ENCODE assay signal across 14 mouse cellular contexts in genomic region chr13:95843411-95844026, GRCm38 (mm10). TPM values are rescaled to one million over a fixed set of nuclear protein-coding genes. Genes with fewer than 3 reads are reported as not detected.
DNase-seq lines count a peak whose midpoint lies in the region; ATAC-seq and TF ChIP-seq lines count a peak whose summit lies in the region.
"Had no signal": no experiment of that assay in that cellular context is flagged by ENCODE, and none has a peak within 500 bp of the region (broad histone marks: within the 10 kb centered on the region; RNA-seq: fewer than 3 reads in every experiment).

No protein-coding gene starts in this region.

- H3K9ac ChIP-seq in kidney, embryonic 15.5 days: no peak overlapping the region
- no peak overlapping the region for H3K9ac ChIP-seq in lung, postnatal 0 days (replicated peaks; ENCODE audit: low read depth)
- H3K9ac ChIP-seq in heart, embryonic 12.5 days: no peak overlapping the region
- H3K9ac ChIP-seq in midbrain, embryonic 16.5 days (ENCODE audit: low read depth, low read length): no peak overlapping the region
- H3K9ac ChIP-seq: liver, postnatal 0 days; neural tube, embryonic 15.5 days had no signal

- TF ChIP-seq EP300 in lung, postnatal 0 days (IDR thresholded peaks at IDR 0.05): no peak

- no peak for TF ChIP-seq CTCF in C2C12 (IDR thresholded peaks at IDR 0.05; ENCODE audit: control insufficient read depth, insufficient read depth, insufficient read length)
- TF ChIP-seq CTCF in lung, postnatal 0 days (IDR thresholded peaks at IDR 0.05): no peak

- H3K27ac ChIP-seq in kidney, embryonic 15.5 days: no peak overlapping the region
- no peak overlapping the region for H3K27ac ChIP-seq in lung, postnatal 0 days (ENCODE audit: low read length)
- H3K27ac ChIP-seq in heart, embryonic 12.5 days (ENCODE audit: poor library complexity, severe bottlenecking): no peak overlapping the region
- H3K27ac ChIP-seq in midbrain, embryonic 16.5 days (ENCODE audit: low read length): no peak overlapping the region
- H3K27ac ChIP-seq: neural tube, embryonic 15.5 days had no signal

- no peak overlapping the region for H3K4me3 ChIP-seq in kidney, embryonic 15.5 days (replicated peaks)
- no peak overlapping the region for H3K4me3 ChIP-seq in C2C12 (ENCODE audit: insufficient read depth, poor library complexity, severe bottlenecking)
- no peak overlapping the region for H3K4me3 ChIP-seq in lung, postnatal 0 days (ENCODE audit: low read depth, low read length)
- no peak overlapping the region for H3K4me3 ChIP-seq in heart, embryonic 12.5 days
- no peak overlapping the region for H3K4me3 ChIP-seq in midbrain, embryonic 16.5 days (ENCODE audit: low read depth, low read length)
- H3K4me3 ChIP-seq: neural tube, embryonic 15.5 days had no signal

- WGBS in kidney, embryonic 15.5 days: 90% methylated on average over 10 of the region's 10 CpGs
- WGBS in lung, postnatal 0 days: 77% methylated on average over 10 of the region's 10 CpGs
- 87% methylated on average over 10 of the region's 10 CpGs for WGBS in heart, embryonic 12.5 days
- WGBS in midbrain, embryonic 16.5 days: 92% methylated on average over 10 of the region's 10 CpGs

- no peaks in the 10 kb centered on the region for H3K27me3 ChIP-seq in kidney, embryonic 15.5 days
- H3K27me3 ChIP-seq in C2C12 (ENCODE audit: control insufficient read depth, insufficient read depth, insufficient read length): no peaks in the 10 kb centered on the region
- H3K27me3 ChIP-seq in lung, postnatal 0 days (replicated peaks; ENCODE audit: insufficient read depth, low read length): no peaks in the 10 kb centered on the region
- no peaks in the 10 kb centered on the region for H3K27me3 ChIP-seq in heart, embryonic 12.5 days (replicated peaks)
- no peaks in the 10 kb centered on the region for H3K27me3 ChIP-seq in midbrain, embryonic 16.5 days (ENCODE audit: control insufficient read depth, insufficient read depth, low read depth, low read length)
- H3K27me3 ChIP-seq: neural tube, embryonic 15.5 days had no signal

- H3ac ChIP-seq in C2C12 (ENCODE audit: control insufficient read depth, insufficient read length, low read depth): no peak overlapping the region

- H3K9me3 ChIP-seq in kidney, embryonic 15.5 days (replicated peaks): no peaks in the 10 kb centered on the region
- H3K9me3 ChIP-seq in lung, postnatal 0 days (ENCODE audit: low read length): no peaks in the 10 kb centered on the region
- no peaks in the 10 kb centered on the region for H3K9me3 ChIP-seq in heart, embryonic 12.5 days (replicated peaks)
- no peaks in the 10 kb centered on the region for H3K9me3 ChIP-seq in midbrain, embryonic 16.5 days (replicated peaks; ENCODE audit: control insufficient read depth, low read length, poor library complexity, severe bottlenecking)
- H3K9me3 ChIP-seq: neural tube, embryonic 15.5 days had no signal

- no peaks in the 10 kb centered on the region for H3K79me3 ChIP-seq in C2C12 (ENCODE audit: low read depth)

- DNase-seq in kidney, postnatal 14 days: peak; percentile 25
- peak; percentile 80 for DNase-seq in adrenal gland, adult 8-10 months
- DNase-seq in lung, postnatal 0 days (ENCODE audit: low spot score): peak; percentile 49
- DNase-seq: cerebellum, adult 11-12 months; heart, adult 18-20 months; liver, postnatal 0 days; midbrain, embryonic 14.5 days had no signal

- no peaks in the 10 kb centered on the region for H3K79me2 ChIP-seq in C2C12 (ENCODE audit: control insufficient read depth, insufficient read depth)

- no peaks in the 10 kb centered on the region for H3K36me3 ChIP-seq in kidney, embryonic 15.5 days
- H3K36me3 ChIP-seq in C2C12 (ENCODE audit: control insufficient read depth, insufficient read depth): no peaks in the 10 kb centered on the region
- no peaks in the 10 kb centered on the region for H3K36me3 ChIP-seq in lung, postnatal 0 days (ENCODE audit: insufficient read depth, low read length)
- H3K36me3 ChIP-seq in heart, embryonic 12.5 days: no peaks in the 10 kb centered on the region
- no peaks in the 10 kb centered on the region for H3K36me3 ChIP-seq in midbrain, embryonic 16.5 days (ENCODE audit: control insufficient read depth, insufficient read depth, low read length)
- H3K36me3 ChIP-seq: neural tube, embryonic 15.5 days had no signal

- ATAC-seq in kidney, embryonic 15.5 days (replicated peaks; ENCODE audit: low FRiP score): no peak
- peak; percentile 62 for ATAC-seq in lung, postnatal 0 days
- no peak for ATAC-seq in inflammation-experienced regulatory T-cells, adult 6 months
- ATAC-seq in heart, embryonic 12.5 days (ENCODE audit: insufficient number of reproducible peaks, low FRiP score): no peak
- no peak for ATAC-seq in midbrain, embryonic 16.5 days
- ATAC-seq: forebrain, embryonic 16.5 days; liver, postnatal 0 days had no signal

- no peaks in the 10 kb centered on the region for H3K4me1 ChIP-seq in kidney, embryonic 15.5 days
- no peaks in the 10 kb centered on the region for H3K4me1 ChIP-seq in lung, postnatal 0 days (ENCODE audit: insufficient read depth, low read depth, low read length)
- H3K4me1 ChIP-seq in heart, embryonic 12.5 days (replicated peaks): peaks cover 5% of the 10 kb centered on the region; the same call in 1 of the 2 replicates
- H3K4me1 ChIP-seq in midbrain, embryonic 16.5 days (ENCODE audit: control insufficient read depth, insufficient read depth, low read length): no peaks in the 10 kb centered on the region
- H3K4me1 ChIP-seq: neural tube, embryonic 15.5 days had no signal

- H3K4me2 ChIP-seq in kidney, embryonic 15.5 days: no peak overlapping the region
- no peak overlapping the region for H3K4me2 ChIP-seq in lung, postnatal 0 days (replicated peaks; ENCODE audit: low read depth, low read length)
- H3K4me2 ChIP-seq in heart, embryonic 12.5 days: no peak overlapping the region
- no peak overlapping the region for H3K4me2 ChIP-seq in midbrain, embryonic 16.5 days (ENCODE audit: low read length)
- H3K4me2 ChIP-seq: neural tube, embryonic 15.5 days had no signal

TF ChIP-seq in C2C12, 6 proteins besides CTCF, POLR2A, EP300 and RAD21:
- TF ChIP-seq CEBPB (IDR thresholded peaks at IDR 0.05; ENCODE audit: low read depth) (peak; percentile 84), USF1 (IDR thresholded peaks at IDR 0.05; ENCODE audit: low read depth) (no peak), MYOG (IDR thresholded peaks at IDR 0.05; ENCODE audit: control insufficient read depth, extremely low read depth, insufficient read length) (no peak)

RNA-seq across cellular contexts. Expression of gene Iqgap2, which starts 48.2 kb away (rescaled TPM):
- polyA plus RNA-seq in kidney, embryonic 15.5 days (2015; fragmentation: Nextera tagmentation; extraction: Ambion mirVana): 10.1 and 10.6 TPM in 2 replicates
- polyA plus RNA-seq in C2C12 (2012; fragmentation: generic; extraction: Trizol): 0.06 TPM
- total RNA-seq in adrenal gland, adult 8-10 months (2022): 100 to 1,000 TPM; 141 to 294 (median 213) TPM
- 2.7 and 3.4 TPM in 2 replicates for polyA plus RNA-seq in lung, postnatal 0 days (2015; fragmentation: Nextera tagmentation; extraction: Ambion mirVana)
- polyA plus RNA-seq in inflammation-experienced regulatory T-cells, adult 6 months (2017; shearing (Covaris generic)): 10 to 100 TPM; 12.7 to 20.0 (median 13.9) TPM
- polyA plus RNA-seq in heart, embryonic 12.5 days (2016; fragmentation: Nextera tagmentation; extraction: Ambion mirVana): 6.9 and 7.3 TPM in 2 replicates
- polyA plus RNA-seq in midbrain, embryonic 16.5 days (2015; fragmentation: Nextera tagmentation; extraction: Ambion mirVana): 3.0 and 3.5 TPM in 2 replicates

Comparison
In these comparisons a context has a peak if more than half of its experiments do, and no peak if none do; other contexts are left out.
1. DNase-seq: peak in every context shown above with its lines; median percentile 80 in adrenal gland, adult 8-10 months; 49 in lung, postnatal 0 days; 25 in kidney, postnatal 14 days.